Mouse (Mus musculus) CH12.LX (cell line): ENCODE measurements around the gene Paqr6.

ENCODE experiments used
- CHD2 ChIP-seq: IDR thresholded peaks from 2 replicates; pipeline ENCODE4 v1.6.1; 2011; ENCODE audit warnings: low read length, improper control_type of control experiment
- CTCF ChIP-seq, 2 experiments: IDR thresholded peaks in 1 of 2; conservative IDR thresholded peaks in 1 of 2; 2 replicates each; pipeline ENCODE4 v1.5.1; 2011 to 2012; ENCODE audit warnings: low read depth in 2 of 2, low read length in 2 of 2, improper control_type of control experiment in 1 of 2, inconsistent platforms in 1 of 2, mild to moderate bottlenecking in 1 of 2, moderate library complexity in 1 of 2
- EP300 ChIP-seq: IDR thresholded peaks from 2 replicates; pipeline ENCODE4 v1.6.1; 2011; ENCODE audit warnings: low read length, improper control_type of control experiment
- MAX ChIP-seq: IDR thresholded peaks from 2 replicates; pipeline ENCODE4 v1.6.1; 2011; ENCODE audit warnings: low read length, improper control_type of control experiment
- MAZ ChIP-seq: IDR thresholded peaks from 2 replicates; pipeline ENCODE4 v1.6.1; 2012; ENCODE audit warnings: low read depth, mild to moderate bottlenecking, inconsistent platforms, low read length, improper control_type of control experiment, moderate library complexity
- POLR2A ChIP-seq: IDR thresholded peaks from 2 replicates; pipeline ENCODE4 v1.6.1; 2011; ENCODE audit warnings: low read depth, mild to moderate bottlenecking, improper control_type of control experiment, low read length
- TCF12 ChIP-seq: IDR thresholded peaks from 2 replicates; pipeline ENCODE4 v1.6.1; 2014; ENCODE audit warnings: low read depth, mild to moderate bottlenecking, inconsistent platforms, low read length, improper control_type of control experiment
- UBTF ChIP-seq: IDR thresholded peaks from 2 replicates; pipeline ENCODE4 v1.6.1; 2012; ENCODE audit warnings: low read depth, mild to moderate bottlenecking, inconsistent platforms, low read length, improper control_type of control experiment, moderate library complexity
- USF1 ChIP-seq: IDR thresholded peaks from 2 replicates; pipeline ENCODE4 v1.6.1; 2014; ENCODE audit warnings: low read depth, mild to moderate bottlenecking, inconsistent platforms, low read length, improper control_type of control experiment
- USF2 ChIP-seq: conservative IDR thresholded peaks from 2 replicates; pipeline ENCODE4 v1.6.1; 2011; ENCODE audit warnings: low read depth, low read length, improper control_type of control experiment
- ZC3H11A ChIP-seq: IDR thresholded peaks from 2 replicates; pipeline ENCODE4 v1.6.1; 2012; ENCODE audit warnings: low read depth, mild to moderate bottlenecking, inconsistent platforms, low read length, improper control_type of control experiment

GRCm38 (mm10) chr3:88407090-88407489, 42.7 kb downstream of the Paqr6 start:
- TF ChIP-seq POLR2A (no peak), USF2 (no peak), CHD2 (no peak), ZC3H11A (peak; percentile 28; the same call in 1 of the 2 replicates), MAX (peak; percentile 85), USF1 (no peak), TCF12 (no peak), CTCF (conservative IDR thresholded peaks at IDR 0.05 in 1 of 2, IDR thresholded peaks at IDR 0.05 in 1 of 2; ENCODE audit: low read depth in 2 of 2, low read length in 2 of 2) (peak; percentile 82 to 97), MAZ (no peak), EP300 (no peak), UBTF (no peak)
